Mouse (Mus musculus): ENCODE data around the gene Tex50.
"Not testable (repeated sequence)": the region's sequence is repeated elsewhere in the genome, so short reads cannot be mapped to it uniquely, and the experiment has no call there.

The Tex50 gene

DNA sequence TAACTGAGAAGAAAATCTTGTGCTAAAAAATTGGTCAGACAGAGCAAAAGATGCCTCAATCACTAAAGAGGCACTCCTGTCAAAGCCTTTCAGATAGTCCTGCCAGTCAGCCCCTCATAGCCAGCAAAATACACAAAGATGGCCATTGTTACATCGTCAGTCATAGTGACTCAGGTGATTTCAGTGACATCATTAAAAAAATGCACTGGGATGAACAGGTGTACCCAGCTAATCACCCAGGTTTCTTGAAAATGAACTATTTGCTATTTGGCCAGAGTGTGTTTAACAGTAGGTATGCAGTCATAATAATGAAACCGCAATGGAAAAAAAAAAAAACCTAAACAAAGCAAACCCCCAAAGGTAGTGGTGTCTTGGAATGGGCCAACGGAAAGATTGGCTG is at the start of gene Tex50:
TSS of gene Tex50 (minus strand) at position 101 of the 400 bp plus-strand sequence.
- DNase-seq: no peak

- DNase-seq: no peak
Measured at GRCm38 (mm10) chr1:161199856-161200255, 40.7 kb upstream of the Tex50 start.

DNA sequence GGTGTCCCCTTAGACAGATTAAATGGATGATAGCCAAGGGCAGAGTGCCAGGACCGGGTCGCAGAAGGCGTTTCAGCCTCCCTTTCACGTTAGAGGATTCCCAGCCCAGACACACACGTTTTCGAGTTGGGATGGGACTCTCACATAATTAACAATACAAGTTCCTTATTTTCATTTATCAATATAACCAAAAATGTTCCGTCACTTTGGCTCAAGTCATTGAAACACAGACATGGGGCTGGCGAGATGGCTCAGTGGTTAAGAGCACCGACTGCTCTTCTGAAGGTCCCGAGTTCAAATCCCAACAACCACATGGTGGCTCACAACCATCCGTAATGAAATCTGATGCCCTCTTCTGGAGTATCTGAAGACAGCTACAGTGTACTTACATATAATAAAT is 37.2 kb upstream of the Tex50 start:
- not testable (repeated sequence) for DNase-seq

- peak; percentile 87 for DNase-seq
Measured at GRCm38 (mm10) chr1:161195541-161196351, 36.6 kb upstream of the Tex50 start.

- DNase-seq: no peak
Measured at GRCm38 (mm10) chr1:161190253-161190910, 31.3 kb upstream of the Tex50 start.

DNA sequence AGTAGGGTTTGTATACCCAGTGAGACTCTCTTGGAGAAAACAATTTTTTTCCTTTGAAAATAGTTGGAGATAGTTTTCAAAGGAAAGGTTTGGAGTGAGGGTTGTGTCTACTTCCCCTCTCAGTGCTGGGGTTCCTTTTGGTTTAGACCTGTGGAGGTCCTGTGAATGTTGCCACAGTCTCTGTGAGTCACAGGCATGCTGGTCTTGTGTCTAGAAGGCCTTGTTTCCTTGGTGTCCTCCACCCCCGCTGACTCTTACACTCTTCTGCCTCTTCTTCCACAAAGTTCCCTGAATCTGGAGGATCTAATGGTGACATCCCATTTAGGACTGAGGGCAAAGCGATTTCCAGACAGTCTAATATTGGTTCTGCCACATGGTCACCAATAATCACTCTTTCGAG is 26.3 kb upstream of the Tex50 start:
- no peak for DNase-seq

DNA sequence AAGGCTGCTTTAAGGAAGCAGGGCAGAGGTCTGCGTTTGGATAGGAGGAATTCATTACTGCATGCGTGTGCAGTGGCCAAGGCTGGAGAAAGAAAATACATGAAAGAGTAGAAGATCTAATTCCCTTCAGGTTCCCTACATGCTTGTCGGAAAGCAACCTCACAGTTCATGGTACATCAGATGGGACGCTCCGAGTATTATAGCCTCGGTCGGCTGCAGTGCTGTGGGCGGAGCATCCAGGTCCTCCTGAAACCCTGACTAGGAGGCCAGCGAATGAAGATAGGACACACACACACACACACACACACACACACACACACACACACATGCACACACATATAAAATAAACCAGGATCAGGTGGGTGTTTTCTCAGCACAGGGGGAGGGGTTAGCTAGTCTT is 24.6 kb upstream of the Tex50 start:
- DNase-seq: no peak

DNA sequence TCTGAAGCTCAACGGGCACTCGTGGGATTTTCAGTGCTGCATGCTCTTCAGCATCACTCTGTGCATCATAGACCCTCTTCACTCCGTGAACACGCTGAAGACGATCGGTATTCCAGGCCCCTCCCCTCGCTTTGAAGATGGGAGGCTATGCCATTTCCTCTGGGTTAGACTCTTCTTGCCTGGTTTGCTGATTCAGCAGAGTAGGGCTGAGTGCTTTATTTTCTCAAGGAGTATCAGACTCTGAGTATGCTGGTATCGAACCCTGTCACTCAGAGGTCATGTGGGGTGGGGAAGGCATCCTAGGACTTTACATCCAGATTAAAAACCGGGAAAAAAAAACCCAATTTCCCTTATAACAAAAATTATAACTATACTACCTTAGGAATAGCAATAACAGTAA is 23.3 kb upstream of the Tex50 start:
- DNase-seq: no peak

- peak; percentile 68 for DNase-seq
Measured at GRCm38 (mm10) chr1:161180674-161181073, 21.6 kb upstream of the Tex50 start.

DNA sequence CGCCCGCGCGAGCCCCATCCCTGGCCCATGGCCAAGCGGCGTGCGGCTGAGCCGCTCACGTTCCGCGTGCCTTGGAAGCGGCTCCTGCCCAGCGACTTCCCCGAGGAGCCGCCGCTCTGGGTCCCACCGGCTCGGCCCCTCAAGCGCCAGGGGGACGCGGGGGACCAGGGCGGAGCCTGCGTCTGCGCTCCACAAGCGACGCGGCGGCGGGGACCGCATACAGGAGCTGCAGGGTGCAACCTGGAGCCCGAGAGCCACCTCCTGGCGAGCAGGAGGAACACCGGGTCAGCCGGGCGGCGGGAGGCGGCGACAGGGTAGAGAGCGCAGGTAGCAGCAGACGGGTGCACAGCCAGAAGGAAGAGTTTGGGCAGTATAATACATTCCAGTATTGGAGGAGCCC is 11.5 kb upstream of the Tex50 start:
- peak; percentile 81 for DNase-seq

DNA sequence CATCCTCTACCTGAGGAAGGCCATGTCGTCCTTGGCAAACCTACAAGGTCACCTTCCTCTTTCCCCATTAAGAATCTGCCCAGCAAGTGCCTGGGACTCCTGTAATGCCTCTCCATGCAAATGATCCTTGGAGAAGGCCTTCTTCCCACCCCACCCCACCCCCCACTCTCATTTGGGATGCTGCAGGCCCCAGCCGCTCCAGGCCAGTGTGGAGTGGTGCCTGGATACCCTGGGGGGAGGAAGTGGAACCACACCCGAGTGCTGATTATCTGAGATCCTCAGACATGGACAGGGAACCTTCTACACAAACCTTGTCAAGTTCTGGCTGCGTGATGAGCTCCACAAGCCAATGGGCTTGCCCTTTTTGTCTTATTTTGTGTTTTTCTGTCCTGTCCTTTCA is 1.2 kb upstream of the Tex50 start:
- DNase-seq: no peak

DNA sequence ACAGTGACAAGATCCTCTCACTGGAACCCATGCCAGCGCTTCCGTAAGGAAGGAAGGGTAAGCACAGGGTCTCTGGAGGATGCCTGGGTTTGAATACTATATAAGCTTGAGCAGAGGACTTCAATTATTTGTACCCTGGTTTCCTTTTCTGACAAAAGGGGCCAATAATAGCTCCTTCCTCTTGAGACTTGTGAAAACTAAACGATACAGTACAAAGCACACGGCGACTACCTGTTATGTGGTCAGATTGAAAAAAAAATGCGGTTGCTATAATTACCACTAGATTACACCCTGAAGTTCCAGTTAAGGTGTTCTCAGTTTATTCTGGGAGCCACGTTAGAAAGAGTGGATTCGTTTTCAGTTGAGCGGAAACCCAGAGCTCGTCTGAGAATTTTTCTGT is 2.6 kb downstream of the Tex50 start:
- DNase-seq: no peak

DNA sequence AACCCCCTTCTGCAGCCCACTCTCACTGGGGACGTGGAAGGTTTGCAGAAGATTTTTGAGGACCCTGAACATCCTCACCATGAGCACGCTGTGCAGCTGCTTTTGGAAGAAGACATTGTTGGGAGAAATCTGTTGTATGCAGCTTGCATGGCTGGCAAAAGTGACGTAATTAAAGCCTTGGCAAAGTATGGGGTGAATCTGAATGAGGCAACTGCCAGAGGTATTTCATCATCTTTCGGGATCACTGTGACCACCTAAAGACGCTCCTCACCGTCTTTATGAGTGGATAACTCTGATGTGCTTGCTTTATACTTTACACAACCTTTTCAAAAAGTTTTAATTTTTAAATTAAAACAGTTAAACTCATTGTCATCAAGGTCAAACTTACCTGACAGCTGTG is 8.0 kb downstream of the Tex50 start:
- DNase-seq: no peak

DNA sequence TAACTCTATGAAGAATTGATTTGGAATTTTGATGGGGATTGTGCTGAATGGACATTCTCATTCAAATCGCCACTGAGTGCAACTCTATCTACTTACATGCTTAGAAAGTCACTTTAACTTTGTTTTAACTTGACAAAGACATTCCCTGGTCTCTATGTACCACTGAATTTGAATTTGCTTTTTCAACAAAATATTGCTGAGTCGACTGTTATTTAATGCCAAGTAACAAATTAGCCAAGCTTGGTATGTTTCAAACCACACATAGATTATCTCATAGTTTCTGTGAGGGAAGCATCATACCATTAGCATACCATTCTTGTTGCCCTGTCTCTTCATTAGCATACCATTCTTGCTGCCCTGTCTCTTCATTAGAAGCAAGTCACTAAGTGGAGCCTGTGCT is 11.2 kb downstream of the Tex50 start:
- DNase-seq: no peak

- DNase-seq: not testable (repeated sequence)
Measured at GRCm38 (mm10) chr1:161145611-161146010, 13.5 kb downstream of the Tex50 start.

DNA sequence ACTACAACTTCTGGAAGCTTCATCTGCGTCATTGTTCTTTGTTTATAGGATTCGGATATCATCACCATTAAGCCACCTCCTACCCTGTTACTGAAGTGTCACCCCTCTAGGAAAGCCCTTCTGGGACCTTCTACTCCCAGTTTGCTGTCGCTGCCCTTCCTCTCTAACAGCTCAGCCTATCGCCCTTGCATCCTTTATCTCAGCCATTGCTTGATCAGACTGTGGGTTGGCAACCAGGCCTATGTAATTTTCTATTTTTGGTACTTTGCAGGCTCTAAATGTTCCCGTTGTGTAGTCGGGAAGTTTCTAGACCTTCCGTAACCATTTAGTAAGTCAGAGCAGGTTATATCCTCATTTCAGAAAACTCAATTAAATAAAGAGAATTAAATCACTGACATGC is 15.9 kb downstream of the Tex50 start:
- DNase-seq: no peak

DNA sequence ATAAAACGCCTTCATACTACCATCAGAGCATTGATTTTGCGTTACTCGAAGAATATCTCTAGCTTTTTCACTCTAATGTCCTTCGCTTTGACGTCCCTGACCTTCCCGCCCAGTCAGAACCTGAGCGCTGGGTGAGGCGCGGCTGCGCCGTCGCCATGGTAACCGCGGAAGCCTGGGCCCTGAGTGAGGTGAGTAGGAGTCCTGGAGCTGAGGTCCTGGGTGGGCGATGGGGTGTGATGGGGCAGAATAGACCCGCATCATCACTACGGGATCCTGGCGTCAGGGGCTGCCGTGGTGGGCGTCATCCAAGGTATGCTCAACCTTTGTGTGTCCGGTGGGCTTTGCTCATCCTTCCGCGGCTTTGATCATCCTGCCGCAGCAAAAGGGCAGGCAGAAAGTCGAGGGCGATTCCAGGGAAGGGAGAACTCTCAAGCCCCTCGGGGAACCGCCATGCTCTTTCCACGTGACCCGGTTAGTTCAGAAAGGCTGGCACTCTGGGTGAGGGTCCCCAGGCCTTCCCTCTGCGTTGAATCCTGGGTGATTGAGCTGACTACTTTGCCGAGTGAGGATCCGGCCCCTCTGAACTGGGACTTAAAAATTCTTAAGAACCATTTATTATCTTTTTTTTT is 16.5 kb downstream of the Tex50 start, which contains the start of gene Ankrd45:
TSS of gene Ankrd45 (plus strand) at position 161 of the 629 bp plus-strand sequence.
- peak; percentile 58 for DNase-seq

DNA sequence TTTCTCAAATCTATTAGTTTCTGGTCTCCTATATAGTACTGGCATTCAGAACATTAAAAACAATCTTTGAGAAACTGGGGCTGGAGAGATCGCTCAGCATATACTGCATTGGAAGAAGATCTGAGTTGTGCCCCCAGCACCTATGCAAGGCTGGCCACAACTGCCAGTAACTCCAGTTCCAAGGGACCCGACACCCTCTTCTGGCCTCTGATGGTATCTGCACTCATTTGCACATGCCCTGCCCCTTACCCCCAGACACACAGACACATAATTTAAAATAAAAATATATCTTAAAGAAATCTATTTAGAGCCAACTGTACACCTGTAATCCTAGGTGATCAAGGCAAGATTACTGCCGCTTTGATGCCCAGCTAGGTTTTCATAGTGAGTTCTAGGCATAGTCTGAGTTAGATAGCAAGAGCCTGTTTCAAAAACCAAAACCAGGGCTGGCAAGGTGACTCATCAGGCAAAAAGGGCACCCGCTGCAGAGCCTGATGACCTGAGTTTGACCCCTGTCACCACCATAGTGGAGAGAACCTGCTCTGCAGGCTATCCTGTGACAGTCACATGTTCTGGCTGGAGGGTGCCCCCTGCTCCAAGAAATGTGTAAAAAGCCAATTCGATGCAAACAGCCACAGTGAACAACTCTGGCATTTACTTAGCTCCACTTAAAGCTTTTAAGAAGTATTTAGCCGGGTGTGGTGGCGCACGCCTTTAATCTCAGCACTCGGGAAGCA is 18.9 kb downstream of the Tex50 start:
- DNase-seq: no peak

- DNase-seq: no peak
Measured at GRCm38 (mm10) chr1:161139496-161139895, 19.6 kb downstream of the Tex50 start.

DNA sequence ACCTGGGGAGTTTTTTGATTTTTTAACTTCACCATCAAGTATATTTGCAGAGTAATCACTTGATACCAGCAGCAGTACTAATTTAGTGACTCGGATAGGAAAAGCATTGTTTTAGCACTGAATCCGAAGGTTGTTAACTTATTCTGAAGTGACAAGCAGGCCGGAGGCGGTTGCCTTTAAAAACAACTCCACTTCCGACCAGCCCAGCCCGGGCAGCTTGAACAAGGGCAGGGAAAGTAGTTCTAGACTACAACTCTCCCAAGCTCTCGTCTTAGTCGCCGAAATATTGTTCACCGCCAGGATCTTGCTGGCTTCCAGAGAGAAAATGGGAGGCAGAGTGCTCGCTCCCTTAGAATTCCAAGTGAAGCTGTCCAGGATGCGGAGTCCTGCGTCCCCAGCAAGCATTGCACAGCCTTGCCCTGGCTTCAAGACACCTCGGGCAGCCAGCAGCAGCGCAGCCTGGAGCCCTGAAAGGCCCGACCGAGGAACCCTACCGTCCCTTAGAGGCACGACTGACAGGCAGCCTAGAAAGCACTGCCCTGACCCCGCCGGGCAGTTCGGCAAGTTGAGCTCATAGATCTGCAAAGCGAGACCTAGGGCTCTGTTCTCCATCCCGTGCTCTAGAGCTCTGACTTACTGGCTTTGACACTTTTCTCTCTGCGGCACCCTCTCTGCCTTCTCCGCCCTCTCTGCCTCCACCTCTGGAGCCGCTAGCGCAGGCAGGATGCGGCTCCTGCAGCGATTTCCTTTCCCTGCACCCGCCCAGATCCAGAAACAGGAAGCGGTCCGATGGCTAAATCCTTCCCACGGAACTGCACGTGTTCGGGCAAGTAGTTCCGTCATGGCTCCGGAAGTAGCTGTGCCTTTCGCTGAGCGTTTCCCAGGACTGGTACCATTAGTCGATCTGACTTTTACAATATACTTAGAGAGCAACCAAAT is 28.1 kb downstream of the Tex50 start, which contains the start of gene Klhl20:
TSS of gene Klhl20 (minus strand) at position 786 of the 939 bp plus-strand sequence.
- peak; percentile 97 for DNase-seq

DNA sequence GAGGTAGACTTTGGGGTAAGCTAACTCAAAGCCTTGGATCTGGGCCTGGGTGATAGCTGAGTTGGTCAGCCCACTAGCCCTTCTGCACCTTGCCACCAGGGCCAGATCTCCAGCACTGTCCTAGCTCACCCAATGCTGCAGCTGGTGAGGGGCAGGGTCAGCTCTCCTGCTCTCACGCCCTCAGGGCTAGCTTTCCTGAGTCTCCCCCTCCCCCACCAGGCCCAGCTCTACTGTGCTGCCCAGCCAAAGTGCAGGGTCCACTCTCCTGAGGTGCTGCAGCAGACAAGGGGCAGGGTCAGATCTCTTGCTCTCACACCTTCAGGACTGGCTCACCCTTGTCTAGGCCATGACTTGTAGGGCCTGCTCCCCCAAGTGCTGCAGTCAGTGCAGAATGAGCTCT is 32.7 kb downstream of the Tex50 start:
- peak; percentile 88 for DNase-seq
